Mouse (Mus musculus) lung, embryonic 14.5 days (tissue): ENCODE measurements around the gene Xpnpep2. TPM values are rescaled to one million over a fixed set of nuclear protein-coding genes. Genes with fewer than 3 reads are reported as not detected.

Experiments
- ATAC-seq: fragments of 200-750 bp; cut with Nextera tagmentation; 2 replicates; pipeline ENCODE4 v1.8.0; 2017; ENCODE audit warnings: mild to moderate bottlenecking, moderate TSS enrichment, moderate library complexity; ENCODE audit not compliant: insufficient read depth
- DNase-seq: peaks from one replicate; pipeline ENCODE4 v3.0.0-alpha.2; 2015
- H3K27ac ChIP-seq: fragments of 300-500 bp; sonication (generic); 2 replicates; pipeline ENCODE4 v1.5.1; 2014; ENCODE audit warnings: low read depth, mild to moderate bottlenecking, moderate library complexity
- H3K27me3 ChIP-seq: fragments of 300-500 bp; sonication (generic); 2 replicates; pipeline ENCODE4 v1.6.1; 2014; ENCODE audit warnings: low read length, control low read depth; ENCODE audit not compliant: insufficient read depth
- H3K36me3 ChIP-seq: fragments of 300-500 bp; sonication (generic); 2 replicates; pipeline ENCODE4 v1.6.1; 2014; ENCODE audit warnings: control low read depth; ENCODE audit not compliant: insufficient read depth
- H3K4me1 ChIP-seq: fragments of 300-500 bp; sonication (generic); 2 replicates; pipeline ENCODE4 v1.6.1; 2014; ENCODE audit warnings: antibody characterized with exemption, control low read depth; ENCODE audit not compliant: insufficient read depth
- H3K4me2 ChIP-seq: fragments of 300-500 bp; sonication (generic); 2 replicates; pipeline ENCODE4 v1.6.1; 2014; ENCODE audit warnings: mild to moderate bottlenecking
- H3K4me3 ChIP-seq: fragments of 300-500 bp; sonication (generic); 2 replicates; pipeline ENCODE4 v1.5.1; 2014; ENCODE audit warnings: low read depth, low read length
- H3K9ac ChIP-seq: fragments of 300-500 bp; sonication (generic); 2 replicates; pipeline ENCODE4 v1.6.1; 2014
- H3K9me3 ChIP-seq: fragments of 300-500 bp; sonication (generic); 2 replicates; pipeline ENCODE4 v1.6.1; 2016; ENCODE audit warnings: low read depth, low read length, control low read depth
- CTCF ChIP-seq: IDR thresholded peaks from 2 replicates; pipeline ENCODE4 v1.5.1; 2016; ENCODE audit warnings: antibody characterized with exemption, low read depth
- WGBS: fragments of 180-500 bp; shearing (Covaris S2); extraction: QIAGEN DNeasy Blood & Tissue Kit; methylation state at CpG from one replicate; pipeline ENCODE4 v1.1.7; 2014; 5-methylcytosine and 5-hydroxymethylcytosine counted together
- polyA plus RNA-seq: library from polyadenylated mRNA; unstranded; fragments of >200 nt; fragmentation: Nextera tagmentation; extraction: Ambion mirVana; gene quantifications from 2 replicates; pipeline ENCODE4 v1.2.1, GENCODE M21; 2014

Xpnpep2 gene
- polyA plus RNA-seq, 1 experiment from 2014 or later: 1.3 TPM

GRCm38 (mm10) chrX:48147741-48148186 lies 39.2 kb downstream of the Xpnpep2 start:
- ATAC-seq: no peak
- no peak overlapping the region for H3K27ac ChIP-seq

GRCm38 (mm10) chrX:48152106-48152505 lies 43.6 kb downstream of the Xpnpep2 start:
- TF ChIP-seq CTCF: no peak
- H3K9me3 ChIP-seq: no peaks in the 10 kb centered on the region
- H3K27ac ChIP-seq: no peak overlapping the region
- no peaks in the 10 kb centered on the region for H3K27me3 ChIP-seq
- no peak overlapping the region for H3K4me3 ChIP-seq
- ATAC-seq (no peak), DNase-seq (no peak)
- 74% methylated on average over 7 of the region's 7 CpGs for WGBS
- no peaks in the 10 kb centered on the region for H3K36me3 ChIP-seq
- no peak overlapping the region for H3K4me2 ChIP-seq
- no peaks in the 10 kb centered on the region for H3K4me1 ChIP-seq
- no peak overlapping the region for H3K9ac ChIP-seq

More at GRCm38 (mm10) chrX:48147741-48148186, 39.2 kb downstream of the Xpnpep2 start:
- Histone ChIP-seq H3K9ac (no peak overlapping the region), H3K9me3 (no peaks in the 10 kb centered on the region), H3K4me2 (no peak overlapping the region), H3K27me3 (no peaks in the 10 kb centered on the region), H3K4me1 (no peaks in the 10 kb centered on the region), H3K36me3 (no peaks in the 10 kb centered on the region), H3K4me3 (no peak overlapping the region)
- DNase-seq: no peak
- 79% methylated on average over 7 of the region's 7 CpGs for WGBS
- TF ChIP-seq CTCF: no peak

GRCm38 (mm10) chrX:48153414-48153813 lies 44.9 kb downstream of the Xpnpep2 start:
- Histone ChIP-seq H3K4me2 (no peak overlapping the region), H3K4me3 (no peak overlapping the region), H3K36me3 (no peaks in the 10 kb centered on the region), H3K9ac (no peak overlapping the region), H3K27ac (no peak overlapping the region), H3K4me1 (no peaks in the 10 kb centered on the region), H3K27me3 (no peaks in the 10 kb centered on the region), H3K9me3 (no peaks in the 10 kb centered on the region)
- ATAC-seq (no peak), DNase-seq (no peak)
- TF ChIP-seq CTCF: no peak
- WGBS: 64% methylated on average over 2 of the region's 2 CpGs

GRCm38 (mm10) chrX:48153949-48154348 lies 45.4 kb downstream of the Xpnpep2 start:
- ATAC-seq (no peak), DNase-seq (no peak)
- Histone ChIP-seq H3K4me2 (no peak overlapping the region), H3K4me1 (no peaks in the 10 kb centered on the region), H3K27me3 (no peaks in the 10 kb centered on the region), H3K36me3 (no peaks in the 10 kb centered on the region), H3K4me3 (no peak overlapping the region), H3K27ac (no peak overlapping the region), H3K9me3 (no peaks in the 10 kb centered on the region), H3K9ac (no peak overlapping the region)
- no peak for TF ChIP-seq CTCF
- WGBS: 59% methylated on average over 2 of the region's 2 CpGs

GRCm38 (mm10) chrX:48155489-48155888 lies 47.0 kb downstream of the Xpnpep2 start:
- Histone ChIP-seq H3K27me3 (no peaks in the 10 kb centered on the region), H3K9ac (no peak overlapping the region), H3K4me1 (no peaks in the 10 kb centered on the region), H3K36me3 (no peaks in the 10 kb centered on the region), H3K4me3 (no peak overlapping the region), H3K4me2 (no peak overlapping the region), H3K27ac (no peak overlapping the region), H3K9me3 (no peaks in the 10 kb centered on the region)
- TF ChIP-seq CTCF: no peak
- ATAC-seq (no peak), DNase-seq (no peak)
- 88% methylated on average over 6 of the region's 6 CpGs for WGBS

- Histone ChIP-seq H3K36me3 (no peaks in the 10 kb centered on the region), H3K4me2 (no peak overlapping the region), H3K9me3 (no peaks in the 10 kb centered on the region), H3K27ac (no peak overlapping the region), H3K4me1 (no peaks in the 10 kb centered on the region), H3K4me3 (no peak overlapping the region), H3K9ac (no peak overlapping the region), H3K27me3 (no peaks in the 10 kb centered on the region)
- 79% methylated on average over 8 of the region's 8 CpGs for WGBS
- TF ChIP-seq CTCF: no peak
- DNase-seq: no peak
- no peak for ATAC-seq
Measured at GRCm38 (mm10) chrX:48157396-48157795, 48.9 kb downstream of the Xpnpep2 start.

GRCm38 (mm10) chrX:48158229-48158919 lies 49.8 kb downstream of the Xpnpep2 start:
- no peaks in the 10 kb centered on the region for H3K36me3 ChIP-seq
- no peak for DNase-seq
- no peaks in the 10 kb centered on the region for H3K4me1 ChIP-seq
- H3K4me3 ChIP-seq: no peak overlapping the region
- 83% methylated on average over 11 of the region's 11 CpGs for WGBS
- no peaks in the 10 kb centered on the region for H3K27me3 ChIP-seq
- no peak overlapping the region for H3K4me2 ChIP-seq
- H3K9me3 ChIP-seq: no peaks in the 10 kb centered on the region
- H3K9ac ChIP-seq: no peak overlapping the region
- no peak for TF ChIP-seq CTCF
- no peak for ATAC-seq
- H3K27ac ChIP-seq: no peak overlapping the region
